Mouse (Mus musculus) spleen, postnatal 10 days (tissue): Measurements from ENCODE around the gene F2rl1.

ENCODE experiments used
- DNase-seq, 2 experiments: peaks; one replicate each; pipeline ENCODE4 v3.0.0; 2021 to 2022; ENCODE audit warnings: low spot score in 2 of 2

F2rl1 gene

GRCm38 (mm10) chr13:95470970-95471369 is 54.1 kb downstream of the F2rl1 start:
- peak in 1 of 2 experiments; percentile 54 for DNase-seq
